Mouse (Mus musculus) embryonic fibroblast, embryonic 13.5 days (primary cell): ENCODE results near the gene Sfxn3.

Experiments
- CTCF ChIP-seq: IDR thresholded peaks from 2 replicates; pipeline ENCODE4 v1.5.1; 2011; ENCODE audit warnings: mild to moderate bottlenecking, control low read depth, low read length, moderate library complexity, borderline replicate concordance; ENCODE audit not compliant: insufficient read depth
- POLR2A ChIP-seq: IDR thresholded peaks from 2 replicates; pipeline ENCODE4 v1.6.1; 2011; ENCODE audit warnings: low read depth, mild to moderate bottlenecking, control low read depth, low read length, moderate library complexity

DNA sequence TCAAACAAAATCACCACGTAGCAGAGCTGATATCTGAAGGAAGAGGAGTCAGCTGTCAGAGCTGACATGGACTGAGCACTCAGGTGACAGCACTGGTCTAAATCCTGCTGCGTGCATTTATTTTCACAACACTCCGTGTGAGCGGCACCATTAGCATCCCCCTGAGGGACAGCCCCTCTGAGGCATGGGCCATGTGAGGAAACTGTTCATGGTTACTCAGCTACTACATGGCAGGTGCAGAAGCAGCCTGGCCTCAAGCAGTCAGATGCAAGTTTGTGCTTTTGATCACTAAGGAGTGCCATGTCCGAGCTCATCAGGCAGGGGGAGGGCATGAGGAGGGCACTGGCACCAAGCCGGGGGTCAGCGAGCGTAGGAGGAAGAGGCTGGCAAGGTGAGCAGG, 47.7 kb upstream of the Sfxn3 start:
- TF ChIP-seq CTCF, result no peak
- no peak for TF ChIP-seq POLR2A
